Mouse (Mus musculus) cerebellum, adult 2 months (tissue): ENCODE data around the gene Iqcf3. TPM values are rescaled to one million over a fixed set of nuclear protein-coding genes. Genes with fewer than 3 reads are reported as not detected.
A peak's percentile ranks its signal among the peaks of the same experiment; 100 is the strongest.

Source experiments
- DNase-seq, 2 experiments: peaks; one replicate each; pipeline ENCODE4 v3.0.0; 2021
- H3K27ac ChIP-seq: fragments of 200-500 bp; 2 replicates; pipeline ENCODE4 v1.5.1; 2012; ENCODE audit warnings: low read length, control low read depth, inconsistent platforms; ENCODE audit not compliant: insufficient read depth
- H3K27me3 ChIP-seq: fragments of 200-500 bp; 2 replicates; pipeline ENCODE4 v1.6.1; 2012; ENCODE audit warnings: inconsistent platforms, mild to moderate bottlenecking, low read length, moderate library complexity; ENCODE audit not compliant: control insufficient read depth, insufficient read depth
- H3K4me1 ChIP-seq: fragments of 200-500 bp; 2 replicates; pipeline ENCODE4 v1.6.1; 2011; ENCODE audit warnings: low read length; ENCODE audit not compliant: control insufficient read depth, insufficient read depth
- H3K4me3 ChIP-seq: fragments of 200-500 bp; replicated peaks from 2 replicates; pipeline ENCODE3; 2011; ENCODE audit warnings: mild to moderate bottlenecking, low read depth, low read length, control low read depth; ENCODE audit not compliant: insufficient read depth
- CTCF ChIP-seq: fragments of 200-500 bp; IDR thresholded peaks from 2 replicates; pipeline ENCODE4 v1.5.1; 2011; ENCODE audit warnings: low read depth, mild to moderate bottlenecking, control low read depth, low read length, moderate library complexity, borderline replicate concordance; ENCODE audit not compliant: insufficient read depth
- POLR2A ChIP-seq: fragments of 200-500 bp; IDR thresholded peaks from 2 replicates; pipeline ENCODE4 v1.6.1; 2011; ENCODE audit warnings: low read length, control low read depth, borderline replicate concordance; ENCODE audit not compliant: insufficient read depth
- WGBS: fragments of 180-500 bp; shearing (Covaris S2); methylation state at CpG from one replicate; pipeline ENCODE4 v1.1.7; 2018; 5-methylcytosine and 5-hydroxymethylcytosine counted together
- polyA plus RNA-seq: library from polyadenylated mRNA; depleted of rRNA; stranded (reverse); fragments of >200 nt; gene quantifications from 2 replicates; pipeline ENCODE4 v1.2.3, GENCODE M21; 2012; rRNA removed

Gene Iqcf3
- polyA plus RNA-seq, 1 experiment, result not detected

DNA sequence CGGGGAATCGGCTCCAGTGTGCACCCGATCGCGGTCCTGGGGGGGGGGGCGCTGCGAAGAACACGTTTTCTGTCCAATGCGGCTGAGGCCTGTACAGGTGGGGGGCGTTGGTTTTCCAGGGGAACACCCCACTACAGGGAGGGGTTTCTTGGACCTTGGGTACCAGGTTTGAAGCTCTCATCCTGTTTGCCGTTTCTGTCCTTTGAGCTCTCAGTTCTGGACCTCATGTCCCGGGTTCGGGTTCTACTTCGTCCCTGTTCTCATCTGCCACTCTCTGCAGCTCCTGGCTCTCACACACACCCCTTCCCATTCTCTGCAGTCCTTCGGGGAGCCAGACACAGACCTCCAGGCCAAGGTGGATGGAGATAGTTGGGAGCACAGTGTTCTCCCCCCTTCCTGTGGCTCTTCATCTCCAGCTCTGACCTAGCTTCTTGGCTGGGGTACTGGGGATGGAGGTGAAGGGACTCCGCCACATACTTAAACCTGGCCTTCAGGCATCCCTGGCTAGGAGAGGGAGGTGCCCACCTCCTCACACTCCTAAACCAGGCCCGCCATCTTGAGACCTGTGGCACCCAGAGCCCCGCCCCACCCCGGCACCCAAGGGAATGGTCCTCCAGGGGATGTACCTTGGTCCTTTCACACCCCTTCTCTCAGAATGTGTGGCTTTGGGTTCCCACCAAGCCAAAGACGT is 107.2 kb downstream of the Iqcf3 start:
- Histone ChIP-seq H3K27ac (peak overlapping the region; percentile 81), H3K4me3 (peak overlapping the region; percentile 94), H3K27me3 (no peaks in the 10 kb centered on the region), H3K4me1 (peaks cover 56% of the 10 kb centered on the region)
- TF ChIP-seq CTCF (no peak), POLR2A (no peak)
- WGBS, result 2% methylated on average over 20 of the region's 20 CpGs
- DNase-seq, result peak; percentile 53 to 56

DNA sequence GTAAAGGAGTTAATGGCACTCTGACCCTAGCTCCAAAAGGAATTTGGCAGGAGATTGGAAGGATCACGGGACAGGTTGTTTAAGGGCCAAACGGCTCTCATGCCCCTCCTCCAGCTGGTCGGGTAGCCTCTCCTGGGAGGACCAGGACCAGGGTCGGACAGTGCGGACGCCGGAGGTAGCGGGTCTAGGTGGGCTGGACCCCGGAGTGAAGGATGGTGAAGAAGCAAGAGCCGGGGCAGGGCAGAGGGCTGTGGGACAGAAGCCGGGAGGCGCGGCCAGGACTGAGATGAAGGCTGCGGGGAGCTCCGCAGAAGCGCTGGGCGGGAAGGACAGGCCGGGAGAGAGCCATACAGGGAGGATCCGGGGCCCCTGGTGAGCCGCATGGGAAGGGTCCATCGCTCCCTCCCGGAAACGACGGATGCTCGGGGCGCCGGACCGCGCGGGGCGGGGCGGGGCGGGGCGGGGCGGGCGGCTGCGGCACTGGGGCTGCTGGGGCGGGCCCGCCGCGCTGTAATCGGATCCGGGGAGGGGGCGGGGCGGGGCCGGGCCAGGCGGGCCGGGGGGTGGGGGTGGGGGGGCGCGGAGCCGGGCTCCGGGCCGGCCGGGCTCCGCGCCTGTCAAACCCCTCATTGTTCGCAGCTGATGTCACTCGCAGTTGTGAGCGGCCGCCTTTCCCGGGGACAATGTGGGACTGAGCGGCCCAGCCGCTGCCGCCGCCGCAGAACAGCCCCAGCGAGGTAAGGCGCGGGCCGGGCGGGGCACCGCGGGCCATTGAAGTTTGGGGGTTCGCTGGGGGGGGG is 108.0 kb downstream of the Iqcf3 start, which contains the start of gene Pcbp4:
Pcbp4 (plus strand) TSS at position 21 of the 800 bp plus-strand sequence.
- under 1% methylated on average over 52 of the region's 74 CpGs for WGBS
- peak; percentile 74 to 80 for DNase-seq
- Histone ChIP-seq H3K4me1 (peaks cover 56% of the 10 kb centered on the region), H3K27ac (peak within 1 kb of the TSS; percentile 97), H3K4me3 (peak within 1 kb of the TSS; percentile 94), H3K27me3 (no peaks in the 10 kb centered on the region)
- TF ChIP-seq POLR2A, result no peak
- no peak for TF ChIP-seq CTCF

Other genes starting within 250 kb of the Iqcf3 start
- 46.4 and 49.6 TPM in 2 replicates for gene Dusp7, start 193.0 kb downstream of the Iqcf3 start, polyA plus RNA-seq
- 435 and 475 TPM in 2 replicates for gene Rpl29, start 132.2 kb downstream of the Iqcf3 start, polyA plus RNA-seq
- gene Acy1, start 123.3 kb downstream of the Iqcf3 start, polyA plus RNA-seq, result 16.2 and 16.4 TPM in 2 replicates
- gene Abhd14b, start 114.2 kb downstream of the Iqcf3 start, polyA plus RNA-seq, result 59.7 and 68.5 TPM in 2 replicates
- 49.7 and 51.5 TPM in 2 replicates for gene Abhd14a, start 114.0 kb downstream of the Iqcf3 start, polyA plus RNA-seq
- gene Pcbp4, start 108.3 kb downstream of the Iqcf3 start, polyA plus RNA-seq, result 515 and 572 TPM in 2 replicates
- 27.9 and 30.7 TPM in 2 replicates for gene Gpr62, start 95.7 kb downstream of the Iqcf3 start, polyA plus RNA-seq
- 42.5 and 43.7 TPM in 2 replicates for gene Rrp9, start 85.7 kb downstream of the Iqcf3 start, polyA plus RNA-seq
- gene Parp3, start 84.7 kb downstream of the Iqcf3 start, polyA plus RNA-seq, result 6.9 and 9.7 TPM in 2 replicates
- not detected in 2 replicates for gene Iqcf1, start 61.7 kb downstream of the Iqcf3 start, polyA plus RNA-seq
- not detected in 2 replicates for gene Iqcf5, start 47.1 kb downstream of the Iqcf3 start, polyA plus RNA-seq
- not detected in 2 replicates for gene Iqcf4, start 9.4 kb upstream of the Iqcf3 start, polyA plus RNA-seq
- not detected in 2 replicates for gene Iqcf6, start 65.0 kb upstream of the Iqcf3 start, polyA plus RNA-seq
- 17.1 and 20.5 TPM in 2 replicates for gene Grm2, start 94.5 kb upstream of the Iqcf3 start, polyA plus RNA-seq
- gene Tex264, start 124.3 kb upstream of the Iqcf3 start, polyA plus RNA-seq, result 96.5 and 102 TPM in 2 replicates
- gene Rad54l2, start 227.6 kb upstream of the Iqcf3 start, polyA plus RNA-seq, result 10.7 and 12.3 TPM in 2 replicates